Mouse (Mus musculus) stomach, postnatal 0 days (tissue): Measurements from ENCODE around the gene Cwc25. TPM values are rescaled to one million over a fixed set of nuclear protein-coding genes. Genes with fewer than 3 reads are reported as not detected.

Source experiments
- ATAC-seq: fragments of 200-750 bp; cut with Nextera tagmentation; 2 replicates; pipeline ENCODE4 v1.8.0; 2017; ENCODE audit not compliant: low FRiP score, low TSS enrichment
- DNase-seq: peaks from one replicate; pipeline ENCODE4 v3.0.0-alpha.2; 2016; ENCODE audit warnings: low spot score
- H3K27ac ChIP-seq: fragments of 300-500 bp; sonication (generic); replicated peaks from 2 replicates; pipeline ENCODE4 v1.5.1; 2014; ENCODE audit warnings: mild to moderate bottlenecking, control low read depth
- H3K27me3 ChIP-seq: fragments of 300-500 bp; sonication (generic); 2 replicates; pipeline ENCODE4 v1.6.1; 2014; ENCODE audit warnings: low read length; ENCODE audit not compliant: control insufficient read depth, insufficient read depth
- H3K36me3 ChIP-seq: fragments of 300-500 bp; sonication (generic); 2 replicates; pipeline ENCODE4 v1.6.1; 2014; ENCODE audit warnings: low read length, mixed read lengths; ENCODE audit not compliant: control insufficient read depth, insufficient read depth
- H3K4me1 ChIP-seq: fragments of 300-500 bp; sonication (generic); replicated peaks from 2 replicates; pipeline ENCODE4 v1.6.1; 2014; ENCODE audit warnings: antibody characterized with exemption; ENCODE audit not compliant: control insufficient read depth, insufficient read depth
- H3K4me2 ChIP-seq: fragments of 300-500 bp; sonication (generic); replicated peaks from 2 replicates; pipeline ENCODE4 v1.6.1; 2014; ENCODE audit warnings: low read depth, mild to moderate bottlenecking, control low read depth, moderate library complexity
- H3K4me3 ChIP-seq: fragments of 300-500 bp; sonication (generic); 2 replicates; pipeline ENCODE4 v1.5.1; 2014; ENCODE audit warnings: low read depth, low read length, control low read depth
- H3K9ac ChIP-seq: fragments of 300-500 bp; sonication (generic); 2 replicates; pipeline ENCODE4 v1.6.1; 2014; ENCODE audit warnings: mild to moderate bottlenecking, low read length, control low read depth, mixed read lengths
- H3K9me3 ChIP-seq: fragments of 300-500 bp; sonication (generic); 2 replicates; pipeline ENCODE4 v1.6.1; 2016; ENCODE audit warnings: low read length; ENCODE audit not compliant: control insufficient read depth
- CTCF ChIP-seq: IDR thresholded peaks from 2 replicates; pipeline ENCODE4 v1.5.1; 2016; ENCODE audit warnings: antibody characterized with exemption, low read depth, mild to moderate bottlenecking, moderate library complexity
- EP300 ChIP-seq: optimal IDR thresholded peaks from 2 replicates; pipeline ENCODE3; 2016; ENCODE audit warnings: antibody characterized with exemption
- WGBS: fragments of 180-500 bp; shearing (Covaris S2); extraction: QIAGEN DNeasy Blood & Tissue Kit; methylation state at CpG from one replicate; pipeline ENCODE4 v1.1.7; 2014; 5-methylcytosine and 5-hydroxymethylcytosine counted together
- polyA plus RNA-seq: library from polyadenylated mRNA; unstranded; fragments of >200 nt; fragmentation: Nextera tagmentation; extraction: Ambion mirVana; gene quantifications from 2 replicates; pipeline ENCODE4 v1.2.1, GENCODE M21; 2015

Gene Cwc25
- polyA plus RNA-seq, 1 experiment from 2014 or later = 9.0 TPM

DNA sequence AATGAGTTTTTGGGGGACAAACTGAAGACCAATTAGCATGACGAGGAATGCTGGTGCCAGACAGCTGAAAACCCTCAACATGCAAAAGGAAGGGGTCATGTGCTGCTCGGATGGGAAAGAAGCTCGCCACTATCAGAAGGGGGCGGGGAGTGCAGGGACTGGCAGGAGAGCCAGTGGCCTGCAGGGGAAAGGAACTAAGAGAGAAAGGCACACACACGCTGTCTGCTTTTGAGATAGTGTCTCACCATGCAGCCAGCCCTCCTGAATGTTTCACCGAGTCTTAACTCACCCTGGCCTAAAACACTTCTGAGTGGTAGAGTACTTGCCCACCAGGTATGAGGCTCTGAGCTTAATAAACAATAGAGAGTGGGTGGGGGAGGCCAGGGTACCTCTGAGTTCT lies 7.4 kb downstream of the Cwc25 start:
- no peak overlapping the region for H3K9ac ChIP-seq
- no peaks in the 10 kb centered on the region for H3K27me3 ChIP-seq
- 74% methylated on average over 6 of the region's 6 CpGs for WGBS
- ATAC-seq (no peak), DNase-seq (no peak)
- H3K4me3 ChIP-seq = no peak overlapping the region
- TF ChIP-seq EP300 = no peak
- no peak for TF ChIP-seq CTCF
- no peak overlapping the region for H3K4me2 ChIP-seq
- no peaks in the 10 kb centered on the region for H3K4me1 ChIP-seq
- peaks cover 24% of the 10 kb centered on the region for H3K36me3 ChIP-seq
- H3K9me3 ChIP-seq = no peaks in the 10 kb centered on the region
- no peak overlapping the region for H3K27ac ChIP-seq

GRCm38 (mm10) chr11:97758125-97758524 lies 8.2 kb downstream of the Cwc25 start:
- no peaks in the 10 kb centered on the region for H3K27me3 ChIP-seq
- H3K4me1 ChIP-seq = no peaks in the 10 kb centered on the region
- no peaks in the 10 kb centered on the region for H3K9me3 ChIP-seq
- no peak for TF ChIP-seq EP300
- DNase-seq (no peak), ATAC-seq (no peak)
- no peak overlapping the region for H3K4me2 ChIP-seq
- H3K36me3 ChIP-seq = peaks cover 28% of the 10 kb centered on the region
- H3K27ac ChIP-seq = no peak overlapping the region
- no peak overlapping the region for H3K4me3 ChIP-seq
- WGBS = 97% methylated on average over 1 of the region's 1 CpGs
- no peak overlapping the region for H3K9ac ChIP-seq

DNA sequence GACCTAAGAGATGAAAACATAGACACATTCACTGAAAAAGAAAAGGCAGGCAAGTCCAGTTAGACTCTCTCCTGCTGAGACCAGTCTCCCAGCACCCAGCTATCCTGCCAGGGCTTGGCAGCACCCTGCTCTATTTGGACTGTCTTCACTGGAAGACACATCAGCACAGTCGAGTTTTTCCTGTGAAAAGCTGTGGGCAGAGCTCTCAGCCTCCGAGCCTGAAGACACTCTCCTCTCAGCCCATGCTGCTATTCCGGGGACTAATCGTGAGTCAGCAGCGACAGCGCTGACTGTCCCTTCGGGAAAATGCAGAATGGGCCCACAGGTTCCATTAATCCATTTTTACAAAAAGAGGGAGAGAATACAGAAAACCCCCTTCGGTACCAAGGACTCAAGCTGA lies 13.1 kb downstream of the Cwc25 start:
- Histone ChIP-seq H3K9ac (no peak overlapping the region), H3K27ac (no peak overlapping the region), H3K27me3 (no peaks in the 10 kb centered on the region), H3K4me3 (no peak overlapping the region), H3K9me3 (no peaks in the 10 kb centered on the region), H3K4me2 (no peak overlapping the region), H3K4me1 (no peaks in the 10 kb centered on the region), H3K36me3 (peaks cover 35% of the 10 kb centered on the region)
- TF ChIP-seq EP300 = no peak
- TF ChIP-seq CTCF = no peak
- 91% methylated on average over 8 of the region's 8 CpGs for WGBS
- ATAC-seq = no peak
- DNase-seq = no peak

DNA sequence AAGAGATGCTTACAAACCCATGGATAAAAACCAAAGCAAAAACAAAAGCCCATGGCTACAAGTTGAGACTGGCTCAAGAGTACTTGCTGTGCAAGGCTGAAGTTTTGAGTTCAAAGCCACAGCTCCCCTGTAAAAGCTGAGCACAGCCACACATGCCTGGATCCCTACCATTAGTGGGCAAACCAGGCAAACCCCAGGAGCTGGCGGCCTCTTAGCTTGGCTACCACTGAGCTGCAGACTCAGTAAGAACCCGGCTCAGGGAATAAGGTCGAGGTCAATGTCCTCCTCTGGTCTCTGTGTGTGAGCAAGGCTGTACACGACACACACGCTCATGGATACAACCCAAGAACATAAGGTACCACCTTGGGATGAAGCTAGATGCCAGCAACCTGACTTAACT lies 17.9 kb downstream of the Cwc25 start:
- TF ChIP-seq CTCF = no peak
- TF ChIP-seq EP300 = no peak
- Histone ChIP-seq H3K9ac (no peak overlapping the region; the same call in 1 of the 2 replicates), H3K9me3 (no peaks in the 10 kb centered on the region), H3K4me3 (no peak overlapping the region), H3K27me3 (no peaks in the 10 kb centered on the region), H3K4me2 (no peak overlapping the region), H3K27ac (no peak overlapping the region), H3K4me1 (peaks cover 1% of the 10 kb centered on the region; the same call in 1 of the 2 replicates), H3K36me3 (peaks cover 20% of the 10 kb centered on the region)
- DNase-seq = no peak
- no peak for ATAC-seq
- WGBS = 91% methylated on average over 5 of the region's 5 CpGs

DNA sequence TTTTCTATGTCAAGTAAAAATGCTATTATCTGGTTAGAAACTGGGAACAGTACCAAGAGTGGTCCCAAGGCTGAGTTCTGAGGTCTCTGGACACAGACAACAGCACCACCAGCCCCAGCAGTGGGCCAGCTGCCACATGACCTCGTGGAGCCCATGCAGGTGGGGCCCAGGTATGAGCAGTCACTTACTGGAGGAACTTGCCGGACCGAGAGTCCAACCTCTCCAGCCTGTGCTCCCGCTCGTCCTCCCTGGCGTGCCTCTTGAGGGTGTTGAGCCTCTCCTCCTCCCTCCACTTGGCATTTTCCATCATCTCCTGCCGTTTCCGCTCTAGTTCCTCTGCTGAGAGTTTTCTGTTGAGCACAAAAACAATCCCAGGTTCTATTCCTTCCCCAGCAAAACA lies 18.6 kb downstream of the Cwc25 start:
- H3K9ac ChIP-seq = no peak overlapping the region
- TF ChIP-seq CTCF = no peak
- no peak for TF ChIP-seq EP300
- H3K36me3 ChIP-seq = peaks cover 17% of the 10 kb centered on the region
- H3K4me1 ChIP-seq = peaks cover 6% of the 10 kb centered on the region
- no peaks in the 10 kb centered on the region for H3K27me3 ChIP-seq
- no peak overlapping the region for H3K4me2 ChIP-seq
- H3K27ac ChIP-seq = no peak overlapping the region
- ATAC-seq (no peak), DNase-seq (no peak)
- H3K9me3 ChIP-seq = no peaks in the 10 kb centered on the region
- WGBS = 81% methylated on average over 8 of the region's 8 CpGs
- H3K4me3 ChIP-seq = no peak overlapping the region

- no peak overlapping the region for H3K27ac ChIP-seq
- DNase-seq (no peak), ATAC-seq (no peak)
- 8% methylated on average over 13 of the region's 13 CpGs for WGBS
- H3K9ac ChIP-seq = no peak overlapping the region
- peak overlapping the region; percentile 72; the same call in 1 of the 2 replicates for H3K4me3 ChIP-seq
- peak overlapping the region; percentile 55 for H3K4me2 ChIP-seq
- 0 out of 2 replicates have a peak, but pooled peaks cover 7% of the 10 kb centered on the region for H3K36me3 ChIP-seq
- H3K27me3 ChIP-seq = no peaks in the 10 kb centered on the region
- peaks cover 6% of the 10 kb centered on the region for H3K4me1 ChIP-seq
- no peaks in the 10 kb centered on the region for H3K9me3 ChIP-seq
- TF ChIP-seq EP300 (no peak), CTCF (no peak)
Measured at GRCm38 (mm10) chr11:97745331-97745721, 21.0 kb downstream of the Cwc25 start.
